Mouse (Mus musculus): ENCODE results near the gene Pacrg. TPM values are rescaled to one million over a fixed set of nuclear protein-coding genes. Genes with fewer than 3 reads are reported as not detected.
A peak's percentile ranks its signal among the peaks of the same experiment; 100 is the strongest.

The Pacrg gene
- total and polyA plus RNA-seq, 2 experiments from 2014 or later, result 9.5 to 26.1 TPM

- Histone ChIP-seq H3K9me3 (ENCODE audit: low read length) (no peaks in the 10 kb centered on the region), H3K36me3 (ENCODE audit: insufficient read depth, low read length) (no peaks in the 10 kb centered on the region), H3K27me3 (ENCODE audit: insufficient read depth, low read length) (no peaks in the 10 kb centered on the region), H3K4me3 (ENCODE audit: low read length) (no peak overlapping the region), H3K9ac (replicated peaks; ENCODE audit: low read length) (no peak overlapping the region), H3K4me2 (ENCODE audit: low read depth, low read length) (no peak overlapping the region), H3K27ac (no peak overlapping the region), H3K4me1 (ENCODE audit: insufficient read depth, low read length) (peaks cover under 1% of the 10 kb centered on the region; the same call in 1 of the 2 replicates)
- DNase-seq (ENCODE audit: low spot score) (no peak), ATAC-seq (no peak)
- 68% methylated on average over 7 of the region's 7 CpGs for WGBS
- TF ChIP-seq CTCF (IDR thresholded peaks at IDR 0.05; ENCODE audit: low read depth), result no peak
Observed at GRCm38 (mm10) chr17:10521282-10521681, 318.8 kb downstream of the Pacrg start.

- H3K9me3 ChIP-seq (ENCODE audit: low read length), result no peaks in the 10 kb centered on the region
- H3K36me3 ChIP-seq (ENCODE audit: insufficient read depth, low read length), result no peaks in the 10 kb centered on the region
- ATAC-seq (no peak), DNase-seq (ENCODE audit: low spot score) (peak; percentile 35)
- no peaks in the 10 kb centered on the region; the same call in 1 of the 2 replicates for H3K4me1 ChIP-seq (ENCODE audit: insufficient read depth, low read length)
- peak overlapping the region; percentile 64 for H3K27ac ChIP-seq
- H3K4me3 ChIP-seq (ENCODE audit: low read length), result no peak overlapping the region
- no peak; the same call in 1 of the 2 replicates for TF ChIP-seq CTCF (IDR thresholded peaks at IDR 0.05; ENCODE audit: low read depth)
- H3K4me2 ChIP-seq (ENCODE audit: low read depth, low read length), result peak overlapping the region; percentile 30
- no peaks in the 10 kb centered on the region for H3K27me3 ChIP-seq (ENCODE audit: insufficient read depth, low read length)
- 13% methylated on average over 11 of the region's 11 CpGs for WGBS
- peak overlapping the region; percentile 13; the same call in 1 of the 2 replicates for H3K9ac ChIP-seq (replicated peaks; ENCODE audit: low read length)
Observed at GRCm38 (mm10) chr17:10519506-10520155, 320.5 kb downstream of the Pacrg start.

- H3K9ac ChIP-seq (replicated peaks; ENCODE audit: low read length), result no peak overlapping the region
- no peak overlapping the region for H3K4me2 ChIP-seq (ENCODE audit: low read depth, low read length)
- DNase-seq (ENCODE audit: low spot score) (no peak), ATAC-seq (no peak)
- 61% methylated on average over 6 of the region's 6 CpGs for WGBS
- H3K4me1 ChIP-seq (ENCODE audit: insufficient read depth, low read length), result peaks cover 5% of the 10 kb centered on the region
- no peak overlapping the region for H3K4me3 ChIP-seq (ENCODE audit: low read length)
- no peaks in the 10 kb centered on the region for H3K36me3 ChIP-seq (ENCODE audit: insufficient read depth, low read length)
- H3K9me3 ChIP-seq (ENCODE audit: low read length), result no peaks in the 10 kb centered on the region
- no peak for TF ChIP-seq CTCF (IDR thresholded peaks at IDR 0.05; ENCODE audit: low read depth)
- H3K27me3 ChIP-seq (ENCODE audit: insufficient read depth, low read length), result no peaks in the 10 kb centered on the region
- no peak overlapping the region for H3K27ac ChIP-seq
Observed at GRCm38 (mm10) chr17:10514812-10515211, 325.3 kb downstream of the Pacrg start.

GRCm38 (mm10) chr17:10510913-10511759, 329.0 kb downstream of the Pacrg start:
- peaks cover 10% of the 10 kb centered on the region for H3K4me1 ChIP-seq (ENCODE audit: insufficient read depth, low read length)
- no peak overlapping the region for H3K4me2 ChIP-seq (ENCODE audit: low read depth, low read length)
- no peaks in the 10 kb centered on the region for H3K9me3 ChIP-seq (ENCODE audit: low read length)
- no peaks in the 10 kb centered on the region for H3K36me3 ChIP-seq (ENCODE audit: insufficient read depth, low read length)
- no peak for ATAC-seq
- 84% methylated on average over 10 of the region's 10 CpGs for WGBS
- H3K4me3 ChIP-seq (ENCODE audit: low read length), result no peak overlapping the region
- no peak overlapping the region for H3K27ac ChIP-seq
- DNase-seq (ENCODE audit: low spot score), result no peak
- TF ChIP-seq CTCF (IDR thresholded peaks at IDR 0.05; ENCODE audit: low read depth), result no peak
- no peak overlapping the region for H3K9ac ChIP-seq (replicated peaks; ENCODE audit: low read length)
- no peaks in the 10 kb centered on the region for H3K27me3 ChIP-seq (ENCODE audit: insufficient read depth, low read length)

- WGBS, result 68% methylated on average over 5 of the region's 5 CpGs
- DNase-seq (ENCODE audit: low spot score) (no peak), ATAC-seq (no peak)
- Histone ChIP-seq H3K27ac (no peak overlapping the region), H3K9me3 (ENCODE audit: low read length) (no peaks in the 10 kb centered on the region), H3K4me1 (ENCODE audit: insufficient read depth, low read length) (peaks cover 10% of the 10 kb centered on the region), H3K36me3 (ENCODE audit: insufficient read depth, low read length) (no peaks in the 10 kb centered on the region), H3K4me2 (ENCODE audit: low read depth, low read length) (no peak overlapping the region), H3K27me3 (ENCODE audit: insufficient read depth, low read length) (no peaks in the 10 kb centered on the region), H3K4me3 (ENCODE audit: low read length) (no peak overlapping the region), H3K9ac (replicated peaks; ENCODE audit: low read length) (no peak overlapping the region)
- TF ChIP-seq CTCF (IDR thresholded peaks at IDR 0.05; ENCODE audit: low read depth), result no peak
Observed at GRCm38 (mm10) chr17:10510467-10510866, 329.6 kb downstream of the Pacrg start.

GRCm38 (mm10) chr17:10508088-10508487, 332.0 kb downstream of the Pacrg start:
- Histone ChIP-seq H3K9me3 (ENCODE audit: low read length) (no peaks in the 10 kb centered on the region), H3K4me1 (ENCODE audit: insufficient read depth, low read length) (0 out of 2 replicates have a peak, but pooled peaks cover 5% of the 10 kb centered on the region), H3K27ac (peak overlapping the region; percentile 77), H3K4me2 (ENCODE audit: low read depth, low read length) (no peak overlapping the region), H3K9ac (replicated peaks; ENCODE audit: low read length) (no peak overlapping the region), H3K27me3 (ENCODE audit: insufficient read depth, low read length) (no peaks in the 10 kb centered on the region), H3K36me3 (ENCODE audit: insufficient read depth, low read length) (no peaks in the 10 kb centered on the region), H3K4me3 (ENCODE audit: low read length) (no peak overlapping the region)
- TF ChIP-seq CTCF (IDR thresholded peaks at IDR 0.05; ENCODE audit: low read depth), result no peak
- ATAC-seq (peak; percentile 33; the same call in 1 of the 2 replicates), DNase-seq (ENCODE audit: low spot score) (no peak)
- WGBS, result 34% methylated on average over 2 of the region's 2 CpGs

Measured in hindbrain, postnatal 0 days (tissue).